Mouse (Mus musculus) spleen, adult 2 months (tissue): ENCODE results near the gene Gm11084.

Experiments used
- CTCF ChIP-seq: fragments of 200-500 bp; IDR thresholded peaks from 2 replicates; pipeline ENCODE4 v1.5.1; 2011; ENCODE audit warnings: mild to moderate bottlenecking, inconsistent platforms; ENCODE audit not compliant: insufficient read depth, insufficient read length, insufficient replicate concordance; ENCODE audit errors: extremely low read depth
- POLR2A ChIP-seq: fragments of 200-500 bp; IDR thresholded peaks from 2 replicates; pipeline ENCODE4 v1.6.1; 2011; ENCODE audit warnings: low read depth, low read length, inconsistent platforms

- TF ChIP-seq POLR2A, result no peak
- TF ChIP-seq CTCF, result no peak
Measured at GRCm38 (mm10) chr2:73031061-73032055, 44.8 kb upstream of the Gm11084 start.
